Mouse (Mus musculus): ENCODE data around the gene Dnttip1. TPM values are rescaled to one million over a fixed set of nuclear protein-coding genes. Genes with fewer than 3 reads are reported as not detected.
A peak's percentile ranks its signal among the peaks of the same experiment; 100 is the strongest.
"Not testable (repeated sequence)": the region's sequence is repeated elsewhere in the genome, so short reads cannot be mapped to it uniquely, and the experiment has no call there.

The Dnttip1 gene
- total and polyA plus RNA-seq, 3 experiments: 15.9 to 21.9 (median 21.8) TPM

DNA sequence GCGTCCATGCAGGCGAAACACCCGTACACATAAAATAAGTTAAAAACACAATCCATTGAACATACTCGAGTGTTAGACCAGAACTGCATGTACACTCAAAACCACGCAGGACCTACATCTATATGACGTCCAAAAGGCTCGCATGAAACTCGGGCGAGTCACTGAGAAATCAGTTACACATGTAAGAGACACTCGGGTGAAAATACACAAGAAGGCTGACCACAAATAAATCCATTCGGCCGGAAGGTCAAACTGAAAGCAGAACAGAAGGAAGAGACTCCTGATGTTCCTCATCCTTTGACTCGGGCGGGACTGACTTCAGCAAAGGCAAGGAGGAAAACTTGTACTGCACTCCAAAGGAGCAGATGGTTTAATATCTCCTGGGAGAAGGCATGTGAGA lies 39.8 kb upstream of the Dnttip1 start:
- TF ChIP-seq EP300 (IDR thresholded peaks at IDR 0.05; ENCODE audit: insufficient read depth, low read depth, low read length) (no peak), POLR2A (IDR thresholded peaks at IDR 0.05; ENCODE audit: insufficient read depth, low read depth, low read length) (no peak), CTCF (IDR thresholded peaks at IDR 0.05) (no peak)
- DNase-seq: no peak
- no peaks in the 10 kb centered on the region for H3K36me3 ChIP-seq (ENCODE audit: control insufficient read depth, insufficient read depth, low read length)
- H3K27ac ChIP-seq: no peak overlapping the region
- WGBS: 85% methylated on average over 14 of the region's 14 CpGs
- H3K79me2 ChIP-seq (replicated peaks; ENCODE audit: control insufficient read depth, insufficient read depth, low read length): no peaks in the 10 kb centered on the region
- H3K4me1 ChIP-seq (ENCODE audit: control insufficient read depth, insufficient read depth, low read length): no peaks in the 10 kb centered on the region
- no peak overlapping the region for H3K4me3 ChIP-seq
- no peak overlapping the region for H3K9ac ChIP-seq (ENCODE audit: low read depth, low read length)
- intact Hi-C loops (cut with DNase I): no loop called here
- H3K27me3 ChIP-seq (ENCODE audit: control insufficient read depth, insufficient read depth, low read length): no peaks in the 10 kb centered on the region

GRCm38 (mm10) chr2:164715005-164715404 lies 30.8 kb upstream of the Dnttip1 start, which contains the start of gene Spint5:
Gene Spint5, plus strand, starts transcription at chr2:164715305.
- Histone ChIP-seq H3K4me1 (ENCODE audit: control insufficient read depth, insufficient read depth, low read length) (no peaks in the 10 kb centered on the region), H3K79me2 (replicated peaks; ENCODE audit: control insufficient read depth, insufficient read depth, low read length) (no peaks in the 10 kb centered on the region), H3K27ac (no peak within 1 kb of the TSS), H3K9ac (ENCODE audit: low read depth, low read length) (no peak within 1 kb of the TSS), H3K4me3 (no peak within 1 kb of the TSS), H3K36me3 (ENCODE audit: control insufficient read depth, insufficient read depth, low read length) (no peaks in the 10 kb centered on the region), H3K27me3 (ENCODE audit: control insufficient read depth, insufficient read depth, low read length) (no peaks in the 10 kb centered on the region)
- WGBS: 73% methylated on average over 6 of the region's 6 CpGs
- no peak for TF ChIP-seq CTCF (IDR thresholded peaks at IDR 0.05)
- intact Hi-C loops (cut with DNase I): no loop called here
- DNase-seq: no peak

GRCm38 (mm10) chr2:164716194-164716786 lies 29.5 kb upstream of the Dnttip1 start:
- intact Hi-C loops (cut with DNase I); H3K4me1 ChIP-seq (ENCODE audit: control insufficient read depth, insufficient read depth, low read length); H3K36me3 ChIP-seq (ENCODE audit: control insufficient read depth, insufficient read depth, low read length); DNase-seq; H3K27ac ChIP-seq; H3K4me3 ChIP-seq; H3K9ac ChIP-seq (ENCODE audit: low read depth, low read length); H3K27me3 ChIP-seq (ENCODE audit: control insufficient read depth, insufficient read depth, low read length); H3K79me2 ChIP-seq (replicated peaks; ENCODE audit: control insufficient read depth, insufficient read depth, low read length): not testable (repeated sequence)
- WGBS: 89% methylated on average over 23 of the region's 23 CpGs

- WGBS: 54% methylated on average over 4 of the region's 4 CpGs
- H3K9ac ChIP-seq (ENCODE audit: low read depth, low read length): no peak overlapping the region
- no peak for DNase-seq
- no peaks in the 10 kb centered on the region for H3K79me2 ChIP-seq (replicated peaks; ENCODE audit: control insufficient read depth, insufficient read depth, low read length)
- H3K36me3 ChIP-seq (ENCODE audit: control insufficient read depth, insufficient read depth, low read length): no peaks in the 10 kb centered on the region
- no peak overlapping the region for H3K27ac ChIP-seq
- H3K4me3 ChIP-seq: no peak overlapping the region
- H3K27me3 ChIP-seq (ENCODE audit: control insufficient read depth, insufficient read depth, low read length): no peaks in the 10 kb centered on the region
- intact Hi-C loops (cut with DNase I): no loop called here
- TF ChIP-seq POLR2A (IDR thresholded peaks at IDR 0.05; ENCODE audit: insufficient read depth, low read depth, low read length) (no peak), CTCF (IDR thresholded peaks at IDR 0.05) (no peak), EP300 (IDR thresholded peaks at IDR 0.05; ENCODE audit: insufficient read depth, low read depth, low read length) (no peak)
- H3K4me1 ChIP-seq (ENCODE audit: control insufficient read depth, insufficient read depth, low read length): no peaks in the 10 kb centered on the region
Observed at GRCm38 (mm10) chr2:164723276-164723675, 22.5 kb upstream of the Dnttip1 start.

- peak; percentile 51 to 66 for DNase-seq
- no peaks in the 10 kb centered on the region for H3K36me3 ChIP-seq (ENCODE audit: control insufficient read depth, insufficient read depth, low read length)
- H3K4me3 ChIP-seq: no peak overlapping the region
- TF ChIP-seq CTCF (IDR thresholded peaks at IDR 0.05) (peak; percentile 96), EP300 (IDR thresholded peaks at IDR 0.05; ENCODE audit: insufficient read depth, low read depth, low read length) (no peak)
- no peaks in the 10 kb centered on the region for H3K27me3 ChIP-seq (ENCODE audit: control insufficient read depth, insufficient read depth, low read length)
- WGBS: 16% methylated on average over 6 of the region's 6 CpGs
- H3K27ac ChIP-seq: no peak overlapping the region
- no peaks in the 10 kb centered on the region for H3K79me2 ChIP-seq (replicated peaks; ENCODE audit: control insufficient read depth, insufficient read depth, low read length)
- H3K9ac ChIP-seq (ENCODE audit: low read depth, low read length): no peak overlapping the region
- intact Hi-C loops (cut with DNase I): loop anchor here (1.0 to 5.0 kb wide), 3 partner anchors 47 to 309 kb away; no protein-coding TSS in a partner anchor
- H3K4me1 ChIP-seq (ENCODE audit: control insufficient read depth, insufficient read depth, low read length): no peaks in the 10 kb centered on the region
Observed at GRCm38 (mm10) chr2:164725895-164726619, 19.7 kb upstream of the Dnttip1 start.

DNA sequence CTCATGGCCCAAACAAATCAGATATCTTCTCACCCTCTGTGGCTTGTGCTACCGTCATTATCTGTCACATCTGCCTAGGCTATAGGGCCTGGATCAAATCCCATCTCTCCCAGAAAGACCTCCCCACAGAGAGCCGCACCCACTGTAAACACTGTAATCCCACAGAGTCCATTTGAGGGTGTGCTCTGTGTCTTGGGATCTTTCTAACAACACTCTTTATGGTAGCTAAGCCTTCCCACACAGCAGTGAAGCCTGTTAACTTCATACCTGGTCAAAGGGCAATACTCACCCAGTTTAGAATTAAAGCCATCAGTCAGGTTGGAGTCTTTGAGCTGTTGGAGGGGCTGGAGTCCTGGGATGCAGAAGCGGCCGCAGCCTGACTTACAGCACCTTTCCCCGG lies 14.1 kb upstream of the Dnttip1 start:
- H3K9ac ChIP-seq (ENCODE audit: low read depth, low read length): no peak overlapping the region
- H3K36me3 ChIP-seq (ENCODE audit: control insufficient read depth, insufficient read depth, low read length): no peaks in the 10 kb centered on the region
- no peaks in the 10 kb centered on the region for H3K27me3 ChIP-seq (ENCODE audit: control insufficient read depth, insufficient read depth, low read length)
- H3K4me3 ChIP-seq: no peak overlapping the region
- H3K79me2 ChIP-seq (replicated peaks; ENCODE audit: control insufficient read depth, insufficient read depth, low read length): no peaks in the 10 kb centered on the region
- no peak overlapping the region for H3K27ac ChIP-seq
- intact Hi-C loops (cut with DNase I): no loop called here
- TF ChIP-seq POLR2A (IDR thresholded peaks at IDR 0.05; ENCODE audit: insufficient read depth, low read depth, low read length) (no peak), CTCF (IDR thresholded peaks at IDR 0.05) (no peak), EP300 (IDR thresholded peaks at IDR 0.05; ENCODE audit: insufficient read depth, low read depth, low read length) (no peak)
- DNase-seq: no peak
- no peaks in the 10 kb centered on the region for H3K4me1 ChIP-seq (ENCODE audit: control insufficient read depth, insufficient read depth, low read length)
- 71% methylated on average over 5 of the region's 5 CpGs for WGBS

Measured in heart, adult 2 months (tissue).